Mouse (Mus musculus) hindbrain, embryonic 14.5 days (tissue): ENCODE results near the gene Ubiad1. TPM values are rescaled to one million over a fixed set of nuclear protein-coding genes. Genes with fewer than 3 reads are reported as not detected.

Experiments
- ATAC-seq: fragments of 200-750 bp; cut with Nextera tagmentation; 2 replicates; pipeline ENCODE4 v1.8.0; 2017; ENCODE audit warnings: moderate number of reproducible peaks, mild to moderate bottlenecking, moderate TSS enrichment, moderate library complexity; ENCODE audit not compliant: low FRiP score
- DNase-seq: peaks from one replicate; pipeline ENCODE4 v3.0.0-alpha.2; 2015; ENCODE audit warnings: low spot score
- H3K27ac ChIP-seq: fragments of 300-500 bp; sonication (generic); 2 replicates; pipeline ENCODE4 v1.5.1; 2014; ENCODE audit warnings: mild to moderate bottlenecking, moderate library complexity
- H3K27me3 ChIP-seq: fragments of 300-500 bp; sonication (generic); 2 replicates; pipeline ENCODE4 v1.6.1; 2014; ENCODE audit warnings: mild to moderate bottlenecking, low read length, mixed read lengths; ENCODE audit not compliant: control insufficient read depth, insufficient read depth
- H3K36me3 ChIP-seq: fragments of 300-500 bp; sonication (generic); replicated peaks from 2 replicates; pipeline ENCODE4 v1.6.1; 2014; ENCODE audit not compliant: control insufficient read depth, insufficient read depth
- H3K4me1 ChIP-seq: fragments of 300-500 bp; sonication (generic); replicated peaks from 2 replicates; pipeline ENCODE4 v1.6.1; 2014; ENCODE audit warnings: antibody characterized with exemption, low read length, mixed read lengths; ENCODE audit not compliant: control insufficient read depth, insufficient read depth
- H3K4me2 ChIP-seq: fragments of 300-500 bp; sonication (generic); replicated peaks from 2 replicates; pipeline ENCODE4 v1.6.1; 2014; ENCODE audit warnings: mild to moderate bottlenecking, moderate library complexity
- H3K4me3 ChIP-seq: fragments of 300-500 bp; sonication (generic); replicated peaks from 2 replicates; pipeline ENCODE4 v1.5.1; 2014; ENCODE audit warnings: mild to moderate bottlenecking, low read length
- H3K9ac ChIP-seq: fragments of 300-500 bp; sonication (generic); 2 replicates; pipeline ENCODE4 v1.6.1; 2014
- H3K9me3 ChIP-seq: fragments of 300-500 bp; sonication (generic); 2 replicates; pipeline ENCODE4 v1.6.1; 2016; ENCODE audit warnings: low read length; ENCODE audit not compliant: control insufficient read depth
- WGBS: fragments of 180-500 bp; shearing (Covaris S2); extraction: QIAGEN DNeasy Blood & Tissue Kit; methylation state at CpG from one replicate; pipeline ENCODE4 v1.1.7; 2014; 5-methylcytosine and 5-hydroxymethylcytosine counted together
- polyA plus RNA-seq: library from polyadenylated mRNA; unstranded; fragments of >200 nt; fragmentation: Nextera tagmentation; extraction: Ambion mirVana; gene quantifications from 2 replicates; pipeline ENCODE4 v1.2.1, GENCODE M21; 2014

Gene Ubiad1
- polyA plus RNA-seq, 1 experiment from 2014 or later: 12.2 TPM

DNA sequence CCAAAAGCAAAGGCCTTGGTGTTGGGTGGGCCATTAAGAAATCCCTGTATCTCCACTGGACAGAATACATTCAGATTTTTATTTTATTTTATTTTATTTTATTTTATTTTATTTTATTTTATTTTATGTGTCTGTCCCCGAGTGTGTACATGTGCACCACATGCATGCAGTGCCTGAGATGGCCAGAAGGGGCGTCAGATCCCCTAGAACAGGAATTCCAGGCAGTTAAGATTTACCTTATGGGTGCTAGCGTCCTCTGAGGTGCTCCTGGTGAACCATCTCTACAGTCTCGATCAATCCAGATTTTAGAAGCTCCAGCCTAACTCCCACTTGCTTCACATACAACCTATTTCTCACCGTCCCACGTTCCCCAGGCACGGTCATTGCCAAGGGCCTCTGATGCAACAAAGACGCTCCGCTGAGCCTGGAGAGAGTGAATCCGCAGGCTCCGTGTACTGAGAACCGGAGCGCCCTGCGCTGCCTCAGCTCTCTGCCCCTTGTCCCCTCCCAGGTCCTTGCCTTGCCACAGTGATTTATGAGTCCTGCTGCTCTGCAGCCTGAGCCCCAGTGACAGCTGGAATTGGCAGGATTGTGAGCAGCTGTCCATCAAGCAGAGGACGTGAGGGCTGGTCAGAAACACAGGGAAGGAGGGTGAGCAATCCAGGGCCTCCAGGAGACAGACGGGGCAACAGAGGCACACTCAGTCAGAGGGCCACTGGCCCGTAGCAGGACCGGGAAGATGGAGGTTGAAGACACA, 46.9 kb downstream of the Ubiad1 start:
- H3K27ac ChIP-seq: peak overlapping the region; percentile 69
- H3K4me3 ChIP-seq: no peak overlapping the region
- 31% methylated on average over 18 of the region's 18 CpGs for WGBS
- H3K27me3 ChIP-seq: 0 out of 2 replicates have a peak, but pooled peaks cover 3% of the 10 kb centered on the region
- H3K4me2 ChIP-seq: no peak overlapping the region
- H3K9ac ChIP-seq: 0 out of 2 replicates have a peak overlapping the region, but pooled peaks have one; percentile 7
- DNase-seq: no peak
- ATAC-seq: peak; percentile 41; the same call in 1 of the 2 replicates
- peaks cover 14% of the 10 kb centered on the region for H3K4me1 ChIP-seq
- no peaks in the 10 kb centered on the region for H3K36me3 ChIP-seq
- no peaks in the 10 kb centered on the region for H3K9me3 ChIP-seq

GRCm38 (mm10) chr4:148397113-148397512, 47.5 kb downstream of the Ubiad1 start:
- WGBS: 49% methylated on average over 4 of the region's 4 CpGs
- Histone ChIP-seq H3K9ac (no peak overlapping the region), H3K9me3 (no peaks in the 10 kb centered on the region), H3K4me3 (no peak overlapping the region), H3K27ac (no peak overlapping the region), H3K36me3 (no peaks in the 10 kb centered on the region), H3K4me2 (no peak overlapping the region), H3K4me1 (peaks cover 20% of the 10 kb centered on the region), H3K27me3 (0 out of 2 replicates have a peak, but pooled peaks cover 3% of the 10 kb centered on the region)
- ATAC-seq (no peak), DNase-seq (no peak)

DNA sequence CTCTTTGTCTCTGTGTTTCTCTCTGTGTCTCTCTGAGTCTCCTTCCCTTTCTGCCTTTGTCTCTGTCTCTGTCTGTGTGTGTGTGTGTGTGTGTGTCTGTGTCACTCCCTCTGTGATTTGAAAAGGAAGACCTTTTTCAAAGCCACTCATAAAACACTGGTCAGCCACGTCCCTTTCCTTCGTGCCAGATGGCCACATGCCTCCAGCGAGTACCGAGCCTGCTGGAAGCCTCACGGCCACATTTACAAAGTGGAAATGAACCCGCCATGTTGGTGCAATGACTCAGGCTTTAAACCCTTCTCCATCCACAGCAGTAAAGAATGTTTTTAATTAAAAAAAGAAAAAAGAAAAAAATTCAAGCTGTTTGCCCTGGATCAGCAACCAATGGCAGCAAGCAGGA, 48.7 kb downstream of the Ubiad1 start:
- peaks cover 30% of the 10 kb centered on the region for H3K4me1 ChIP-seq
- 39% methylated on average over 6 of the region's 6 CpGs for WGBS
- H3K27ac ChIP-seq: no peak overlapping the region

DNA sequence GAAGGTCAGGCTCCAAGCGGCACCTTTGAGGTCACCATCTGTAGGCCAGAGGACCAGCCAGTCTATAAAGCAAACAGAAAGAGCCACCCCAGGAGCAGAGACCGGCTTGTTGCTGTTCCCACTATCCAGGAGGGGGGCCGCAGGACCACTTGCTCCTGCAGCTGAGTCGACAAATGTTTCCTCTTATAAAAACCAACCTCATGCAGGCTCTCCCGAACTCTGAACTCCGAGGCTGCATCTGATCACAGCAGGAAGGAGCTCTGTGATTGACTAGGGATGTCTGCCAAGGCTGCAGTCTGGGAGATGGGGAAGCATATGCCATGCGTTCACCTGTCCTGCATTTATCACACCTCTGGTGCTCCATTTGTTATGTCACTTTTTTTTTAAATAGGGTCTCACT, 49.4 kb downstream of the Ubiad1 start:
- Histone ChIP-seq H3K4me3 (no peak overlapping the region), H3K27ac (no peak overlapping the region), H3K9me3 (no peaks in the 10 kb centered on the region), H3K4me2 (no peak overlapping the region), H3K4me1 (peaks cover 30% of the 10 kb centered on the region), H3K9ac (no peak overlapping the region), H3K36me3 (no peaks in the 10 kb centered on the region), H3K27me3 (no peaks in the 10 kb centered on the region)
- ATAC-seq (no peak), DNase-seq (no peak)
- 58% methylated on average over 7 of the region's 7 CpGs for WGBS

More for the DNA sequence above, 48.7 kb downstream of the Ubiad1 start:
- no peaks in the 10 kb centered on the region for H3K27me3 ChIP-seq
- H3K36me3 ChIP-seq: no peaks in the 10 kb centered on the region
- no peak for DNase-seq
- H3K9ac ChIP-seq: no peak overlapping the region
- no peak overlapping the region for H3K4me2 ChIP-seq
- no peak for ATAC-seq
- no peaks in the 10 kb centered on the region for H3K9me3 ChIP-seq
- no peak overlapping the region for H3K4me3 ChIP-seq

GRCm38 (mm10) chr4:148391714-148392310, 52.8 kb downstream of the Ubiad1 start:
- ATAC-seq (peak; percentile 47; the same call in 1 of the 2 replicates), DNase-seq (peak; percentile 70)
- H3K27me3 ChIP-seq: no peaks in the 10 kb centered on the region
- no peaks in the 10 kb centered on the region for H3K36me3 ChIP-seq
- no peaks in the 10 kb centered on the region for H3K9me3 ChIP-seq
- peak overlapping the region; percentile 81 for H3K27ac ChIP-seq
- no peak overlapping the region for H3K4me3 ChIP-seq
- peak overlapping the region; percentile 47 for H3K9ac ChIP-seq
- WGBS: 33% methylated on average over 21 of the region's 21 CpGs
- peaks cover 21% of the 10 kb centered on the region for H3K4me1 ChIP-seq
- peak overlapping the region; percentile 42 for H3K4me2 ChIP-seq

GRCm38 (mm10) chr4:148389635-148390034, 54.9 kb downstream of the Ubiad1 start:
- ATAC-seq: no peak

DNA sequence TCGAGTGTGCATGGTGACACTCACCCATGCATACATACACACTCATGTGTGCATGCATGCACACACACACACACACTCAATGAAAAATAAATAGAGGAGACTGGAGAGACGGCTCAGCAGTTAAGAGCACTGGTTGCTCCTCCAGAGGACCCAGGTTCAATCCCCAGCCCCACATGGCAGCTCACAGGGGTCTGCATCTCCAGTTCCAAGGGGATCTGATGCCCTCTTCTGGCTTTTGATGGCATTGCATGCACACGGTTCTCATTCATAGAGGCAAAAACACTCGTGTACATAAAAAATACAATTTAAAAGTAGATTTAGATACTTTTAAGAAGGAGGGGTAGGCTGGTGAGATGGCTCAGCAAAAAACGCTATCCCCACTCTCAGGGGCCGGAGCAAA, 55.5 kb downstream of the Ubiad1 start:
- Histone ChIP-seq H3K9ac (no peak overlapping the region), H3K4me1 (peaks cover 42% of the 10 kb centered on the region), H3K4me3 (no peak overlapping the region), H3K27me3 (no peaks in the 10 kb centered on the region), H3K9me3 (no peaks in the 10 kb centered on the region), H3K27ac (0 out of 2 replicates have a peak overlapping the region, but pooled peaks have one; percentile 28), H3K4me2 (no peak overlapping the region), H3K36me3 (no peaks in the 10 kb centered on the region)
- no peak for DNase-seq
- ATAC-seq: no peak
- WGBS: 69% methylated on average over 6 of the region's 6 CpGs

More at GRCm38 (mm10) chr4:148389635-148390034, 54.9 kb downstream of the Ubiad1 start:
- Histone ChIP-seq H3K27ac (0 out of 2 replicates have a peak overlapping the region, but pooled peaks have one; percentile 28), H3K27me3 (no peaks in the 10 kb centered on the region), H3K9me3 (no peaks in the 10 kb centered on the region), H3K9ac (no peak overlapping the region), H3K4me1 (peaks cover 36% of the 10 kb centered on the region), H3K36me3 (no peaks in the 10 kb centered on the region), H3K4me3 (no peak overlapping the region), H3K4me2 (no peak overlapping the region)
- DNase-seq: no peak
- WGBS: 29% methylated on average over 7 of the region's 7 CpGs

- DNase-seq (no peak), ATAC-seq (no peak)
- WGBS: 39% methylated on average over 7 of the region's 7 CpGs
- H3K36me3 ChIP-seq: no peaks in the 10 kb centered on the region
- no peaks in the 10 kb centered on the region for H3K9me3 ChIP-seq
- peak overlapping the region; percentile 77 for H3K27ac ChIP-seq
- H3K4me1 ChIP-seq: peaks cover 33% of the 10 kb centered on the region
- H3K9ac ChIP-seq: no peak overlapping the region
- no peak overlapping the region for H3K4me2 ChIP-seq
- H3K27me3 ChIP-seq: no peaks in the 10 kb centered on the region
- no peak overlapping the region for H3K4me3 ChIP-seq
Observed at GRCm38 (mm10) chr4:148385269-148385668, 59.3 kb downstream of the Ubiad1 start.
